Mouse (Mus musculus) common myeloid progenitor, adult 5-6 weeks (primary cell): ENCODE measurements around the gene Lyrm9. TPM values are rescaled to one million over a fixed set of nuclear protein-coding genes. Genes with fewer than 3 reads are reported as not detected.

Source experiments
- total RNA-seq: library from RNA; stranded (forward); fragments of 200-1000, 187-1606 nt; gene quantifications from 2 replicates; pipeline ENCODE4 v1.2.3, GENCODE M21; 2017

The Lyrm9 gene
- total RNA-seq, 1 experiment from 2014 or later: 55.2 TPM

Other genes starting within 250 kb of the Lyrm9 start
- 23.5 and 36.4 TPM in 2 replicates for gene Nlk, start 129.2 kb upstream of the Lyrm9 start, total RNA-seq
- gene Ccnq, start 74.9 kb upstream of the Lyrm9 start, total RNA-seq: 31.2 and 31.9 TPM in 2 replicates
- gene Nos2, start 94.2 kb downstream of the Lyrm9 start, total RNA-seq: not detected in 2 replicates
- 146 and 172 TPM in 2 replicates for gene Lgals9, start 158.4 kb downstream of the Lyrm9 start, total RNA-seq